Mouse (Mus musculus) ES-Bruce4 (cell line): ENCODE results near the gene Tldc1. TPM values are rescaled to one million over a fixed set of nuclear protein-coding genes. Genes with fewer than 3 reads are reported as not detected.

Experiments used
- H3K27ac ChIP-seq: 2 replicates; pipeline ENCODE4 v1.5.1; 2012; ENCODE audit warnings: low read length, inconsistent platforms; ENCODE audit not compliant: insufficient read depth
- H3K27me3 ChIP-seq: 2 replicates; pipeline ENCODE4 v1.6.1; 2012; ENCODE audit warnings: mild to moderate bottlenecking, low read length, inconsistent platforms; ENCODE audit not compliant: control insufficient read depth, poor library complexity, insufficient read depth, severe bottlenecking
- H3K36me3 ChIP-seq: 2 replicates; pipeline ENCODE4 v1.6.1; 2012; ENCODE audit warnings: inconsistent platforms, mild to moderate bottlenecking, low read length, moderate library complexity; ENCODE audit not compliant: control insufficient read depth, poor library complexity, insufficient read depth, severe bottlenecking
- H3K4me1 ChIP-seq: one replicate; pipeline ENCODE4 v1.8.1; 2011; ENCODE audit warnings: low read length; ENCODE audit not compliant: control insufficient read depth, insufficient read depth
- H3K4me3 ChIP-seq: 2 replicates; pipeline ENCODE4 v1.5.1; 2011; ENCODE audit warnings: low read depth, mild to moderate bottlenecking, low read length
- H3K9ac ChIP-seq: 2 replicates; pipeline ENCODE4 v1.6.1; 2012; ENCODE audit warnings: low read depth, mild to moderate bottlenecking, inconsistent platforms; ENCODE audit not compliant: poor library complexity, severe bottlenecking
- H3K9me3 ChIP-seq: replicated peaks from 2 replicates; pipeline ENCODE4 v1.6.1; 2012; ENCODE audit warnings: mild to moderate bottlenecking, low read length, inconsistent platforms; ENCODE audit not compliant: control insufficient read depth, poor library complexity, insufficient read depth, severe bottlenecking
- CTCF ChIP-seq: IDR thresholded peaks from one replicate; pipeline ENCODE4 v1.8.1; 2011; ENCODE audit warnings: low read depth, low read length
- EP300 ChIP-seq: IDR thresholded peaks from 2 replicates; pipeline ENCODE4 v1.6.1; 2011; ENCODE audit warnings: low read depth, low read length; ENCODE audit not compliant: insufficient read depth
- POLR2A ChIP-seq: IDR thresholded peaks from one replicate; pipeline ENCODE4 v1.8.1; 2011; ENCODE audit warnings: low read length; ENCODE audit not compliant: insufficient read depth
- polyA plus RNA-seq: library from polyadenylated mRNA; stranded (reverse); fragments of >200 nt; gene quantifications from 2 replicates; pipeline ENCODE4 v1.2.4, GENCODE M21; 2011; ENCODE audit warnings: low read depth; ENCODE audit not compliant: missing spikeins, insufficient read depth, insufficient read length

The Tldc1 gene
- polyA plus RNA-seq, 1 experiment = 15.5 TPM

- Histone ChIP-seq H3K4me1 (peaks cover 6% of the 10 kb centered on the region), H3K9ac (no peak overlapping the region), H3K27me3 (no peaks in the 10 kb centered on the region), H3K4me3 (no peak overlapping the region), H3K27ac (no peak overlapping the region), H3K9me3 (no peaks in the 10 kb centered on the region), H3K36me3 (peaks cover 3% of the 10 kb centered on the region; the same call in 1 of the 2 replicates)
- no peak for TF ChIP-seq POLR2A
- TF ChIP-seq CTCF = no peak
- TF ChIP-seq EP300 = no peak
Observed at GRCm38 (mm10) chr8:119812650-119813431, 34.6 kb upstream of the Tldc1 start.

DNA sequence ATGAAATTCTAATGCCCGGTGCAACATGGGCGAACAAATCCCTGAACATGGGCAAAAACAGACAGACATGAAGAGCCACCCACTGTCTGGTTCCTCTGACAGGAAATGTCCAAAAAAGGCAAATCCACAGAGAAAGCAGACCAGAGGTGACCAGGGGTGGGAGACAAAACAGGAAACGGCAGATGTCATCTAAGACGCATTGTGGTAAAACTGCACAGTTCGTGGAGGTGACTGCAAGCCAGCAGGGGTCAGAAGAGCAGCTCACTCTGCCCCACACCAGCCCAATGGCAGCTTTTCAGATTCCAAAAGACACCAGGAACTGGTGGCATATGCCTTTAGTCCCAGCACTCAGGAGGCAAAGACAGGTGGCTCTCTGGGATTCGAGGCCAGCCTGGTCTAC is 33.7 kb upstream of the Tldc1 start:
- Histone ChIP-seq H3K27ac (no peak overlapping the region), H3K4me1 (peaks cover 6% of the 10 kb centered on the region), H3K9me3 (no peaks in the 10 kb centered on the region), H3K4me3 (no peak overlapping the region), H3K36me3 (peaks cover 3% of the 10 kb centered on the region; the same call in 1 of the 2 replicates), H3K9ac (no peak overlapping the region), H3K27me3 (no peaks in the 10 kb centered on the region)
- no peak for TF ChIP-seq EP300
- TF ChIP-seq POLR2A = no peak
- TF ChIP-seq CTCF = no peak

DNA sequence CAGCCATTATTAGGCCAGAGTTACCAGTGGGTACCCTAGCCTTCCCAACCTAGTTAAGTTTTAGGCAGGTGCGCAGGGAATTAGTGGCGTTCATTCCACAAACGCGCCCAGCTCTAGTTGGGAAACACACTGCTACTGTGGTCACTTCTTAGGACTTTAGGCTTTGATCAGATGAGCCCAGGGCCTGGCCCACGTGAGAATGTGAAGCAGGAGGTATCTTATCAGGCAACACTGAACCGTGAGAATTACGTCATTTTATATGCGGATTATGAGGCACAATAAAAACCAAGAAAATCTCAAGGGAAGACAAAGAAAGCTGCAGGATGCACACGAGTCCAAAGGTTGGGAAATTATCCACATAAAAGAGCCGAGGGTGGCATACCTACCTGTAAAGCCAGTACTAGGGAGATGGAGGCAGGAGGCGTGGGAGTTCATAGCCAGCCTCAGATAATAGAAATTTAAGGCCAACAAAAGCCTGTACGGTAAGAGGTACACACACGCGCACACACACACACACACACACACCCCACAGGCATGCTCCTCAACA is 32.8 kb upstream of the Tldc1 start:
- H3K27me3 ChIP-seq = no peaks in the 10 kb centered on the region
- no peak overlapping the region for H3K4me3 ChIP-seq
- TF ChIP-seq POLR2A (no peak), EP300 (no peak), CTCF (no peak)
- H3K36me3 ChIP-seq = peaks cover 3% of the 10 kb centered on the region; the same call in 1 of the 2 replicates
- no peak overlapping the region for H3K27ac ChIP-seq
- no peak overlapping the region for H3K9ac ChIP-seq
- H3K9me3 ChIP-seq = no peaks in the 10 kb centered on the region
- H3K4me1 ChIP-seq = peaks cover 6% of the 10 kb centered on the region

GRCm38 (mm10) chr8:119810127-119810868 is 32.1 kb upstream of the Tldc1 start:
- no peak overlapping the region for H3K4me3 ChIP-seq
- no peak for TF ChIP-seq CTCF
- TF ChIP-seq POLR2A = no peak
- TF ChIP-seq EP300 = no peak
- peaks cover 6% of the 10 kb centered on the region for H3K4me1 ChIP-seq
- no peaks in the 10 kb centered on the region for H3K9me3 ChIP-seq
- peaks cover 3% of the 10 kb centered on the region; the same call in 1 of the 2 replicates for H3K36me3 ChIP-seq
- H3K9ac ChIP-seq = no peak overlapping the region
- no peaks in the 10 kb centered on the region for H3K27me3 ChIP-seq
- no peak overlapping the region for H3K27ac ChIP-seq

GRCm38 (mm10) chr8:119809620-119810019 is 31.4 kb upstream of the Tldc1 start:
- no peaks in the 10 kb centered on the region for H3K27me3 ChIP-seq
- H3K27ac ChIP-seq = no peak overlapping the region
- peaks cover 3% of the 10 kb centered on the region; the same call in 1 of the 2 replicates for H3K36me3 ChIP-seq
- no peaks in the 10 kb centered on the region for H3K9me3 ChIP-seq
- no peak overlapping the region for H3K4me3 ChIP-seq
- peaks cover 6% of the 10 kb centered on the region for H3K4me1 ChIP-seq
- no peak overlapping the region for H3K9ac ChIP-seq
- TF ChIP-seq EP300 (no peak), CTCF (no peak), POLR2A (no peak)
